Mouse (Mus musculus) hindbrain, embryonic 11.5 days (tissue): ENCODE data around the gene Ncaph. TPM values are rescaled to one million over a fixed set of nuclear protein-coding genes. Genes with fewer than 3 reads are reported as not detected.
"Not testable (repeated sequence)": the region's sequence is repeated elsewhere in the genome, so short reads cannot be mapped to it uniquely, and the experiment has no call there.

Source experiments
- ATAC-seq: fragments of 200-750 bp; cut with Nextera tagmentation; 2 replicates; pipeline ENCODE4 v1.8.0; 2017; ENCODE audit warnings: mild to moderate bottlenecking, moderate TSS enrichment, moderate library complexity; ENCODE audit not compliant: low FRiP score
- DNase-seq: peaks from one replicate; pipeline ENCODE4 v3.0.0-alpha.2; 2015; ENCODE audit warnings: low spot score
- H3K27ac ChIP-seq: fragments of 300-500 bp; sonication (generic); 2 replicates; pipeline ENCODE4 v1.5.1; 2014; ENCODE audit warnings: mild to moderate bottlenecking, low read depth, low read length
- H3K27me3 ChIP-seq: fragments of 300-500 bp; sonication (generic); 2 replicates; pipeline ENCODE4 v1.6.1; 2014; ENCODE audit warnings: mild to moderate bottlenecking, low read length, moderate library complexity, mixed read lengths; ENCODE audit not compliant: control insufficient read depth, insufficient read depth
- H3K36me3 ChIP-seq: fragments of 300-500 bp; sonication (generic); 2 replicates; pipeline ENCODE4 v1.6.1; 2014; ENCODE audit warnings: mild to moderate bottlenecking, low read length, moderate library complexity, mixed read lengths; ENCODE audit not compliant: control insufficient read depth, insufficient read depth
- H3K4me1 ChIP-seq: fragments of 300-500 bp; sonication (generic); replicated peaks from 2 replicates; pipeline ENCODE4 v1.6.1; 2014; ENCODE audit warnings: low read length, mixed read lengths; ENCODE audit not compliant: control insufficient read depth, insufficient read depth
- H3K4me2 ChIP-seq: fragments of 300-500 bp; sonication (generic); replicated peaks from 2 replicates; pipeline ENCODE4 v1.6.1; 2014; ENCODE audit warnings: mild to moderate bottlenecking, low read depth, low read length
- H3K4me3 ChIP-seq: fragments of 300-500 bp; sonication (generic); 2 replicates; pipeline ENCODE4 v1.5.1; 2014; ENCODE audit warnings: low read depth, low read length
- H3K9ac ChIP-seq: fragments of 300-500 bp; sonication (generic); 2 replicates; pipeline ENCODE4 v1.6.1; 2014; ENCODE audit warnings: low read depth, low read length
- H3K9me3 ChIP-seq: fragments of 300-500 bp; sonication (generic); 2 replicates; pipeline ENCODE4 v1.6.1; 2016; ENCODE audit warnings: low read length; ENCODE audit not compliant: control insufficient read depth
- WGBS: fragments of 180-500 bp; shearing (Covaris S2); extraction: QIAGEN DNeasy Blood & Tissue Kit; methylation state at CpG from one replicate; pipeline ENCODE4 v1.1.7; 2014; 5-methylcytosine and 5-hydroxymethylcytosine counted together
- polyA plus RNA-seq: library from polyadenylated mRNA; unstranded; fragments of >200 nt; fragmentation: Nextera tagmentation; extraction: Ambion mirVana; gene quantifications from 2 replicates; pipeline ENCODE4 v1.2.1, GENCODE M21; 2014

Gene Ncaph
- polyA plus RNA-seq = 86.8 and 95.2 TPM in 2 replicates

DNA sequence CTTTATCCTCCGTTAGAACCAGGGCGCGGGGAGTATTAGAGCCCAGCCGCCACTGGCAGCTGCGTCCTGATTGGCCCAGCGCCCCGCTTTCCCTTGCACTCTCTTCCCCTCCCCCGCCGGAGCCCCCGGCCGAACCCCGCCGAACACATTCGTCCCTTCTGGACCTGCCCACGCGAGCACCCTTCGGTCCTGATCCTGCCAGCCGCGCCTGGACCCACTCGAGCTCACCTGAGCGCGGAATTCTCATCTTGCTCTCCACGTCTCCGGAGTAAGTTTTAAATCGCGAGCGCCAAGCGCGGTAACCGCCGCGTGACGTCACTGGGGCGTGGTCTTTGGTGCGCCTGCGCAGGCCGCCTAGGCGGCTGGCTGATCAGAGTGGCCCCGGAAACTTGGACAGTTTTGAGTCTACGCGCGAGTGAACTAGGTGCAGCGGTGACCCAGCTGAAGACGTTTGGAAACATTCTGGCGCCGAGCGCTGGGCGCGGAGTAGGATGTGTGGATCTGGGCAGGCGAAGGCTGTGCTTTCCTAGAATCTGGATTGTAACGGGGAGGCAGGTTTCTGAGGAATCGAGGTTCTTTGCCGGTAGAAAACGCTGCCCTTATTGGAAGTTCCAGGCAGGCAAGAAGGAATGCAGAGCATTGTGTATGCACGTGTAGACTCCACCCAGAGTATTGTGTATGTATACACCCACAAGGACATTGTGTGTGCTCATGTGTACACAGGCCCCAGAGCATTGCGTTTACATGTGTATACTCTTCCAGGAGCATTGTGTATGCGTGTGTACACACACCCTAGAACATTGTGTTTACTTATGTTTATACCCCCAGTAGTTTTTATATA lies at the start of gene Ncaph:
Gene Ncaph, minus strand, starts transcription at position 334 of the 841 bp plus-strand sequence.
- H3K27ac ChIP-seq = peak within 1 kb of the TSS; percentile 6

DNA sequence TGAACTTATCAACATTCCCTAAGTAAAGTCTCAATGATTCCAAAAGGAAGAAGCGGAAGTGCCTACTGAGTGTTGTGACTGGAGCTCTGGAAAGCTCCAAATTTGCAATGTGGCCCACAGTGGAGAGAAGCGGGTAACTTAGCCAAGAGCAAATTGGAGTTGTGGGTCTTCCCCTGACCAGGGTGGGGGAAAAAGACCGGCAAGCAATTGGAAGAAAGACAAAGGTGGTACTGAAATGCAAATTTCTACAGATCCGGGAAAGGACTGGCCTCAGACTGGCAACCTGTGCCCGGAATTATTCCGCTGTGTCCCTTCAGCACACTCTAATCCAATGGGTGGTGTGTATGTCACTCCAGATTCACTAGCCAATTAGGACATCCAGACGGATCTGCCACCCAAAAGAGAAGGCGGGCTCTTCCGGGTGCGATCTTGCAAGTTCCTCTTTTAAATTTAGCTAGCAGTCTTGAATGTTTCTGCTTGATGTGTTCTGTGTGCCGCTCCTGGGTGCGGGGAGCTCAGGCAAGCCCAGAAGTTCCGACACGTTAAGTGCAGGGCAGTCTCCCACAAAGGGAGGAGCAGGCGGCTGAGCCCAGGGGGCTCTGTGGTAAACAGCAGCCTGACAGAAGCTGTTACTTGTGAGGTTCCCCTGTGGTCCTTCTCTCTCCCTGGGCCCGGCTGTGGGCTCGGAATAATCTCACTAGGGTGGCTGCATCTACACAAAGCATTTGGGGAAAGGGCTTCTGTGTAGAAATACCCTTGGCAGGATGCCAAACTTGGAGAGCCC lies 49.0 kb upstream of the Ncaph start:
- no peaks in the 10 kb centered on the region for H3K36me3 ChIP-seq
- DNase-seq (peak; percentile 79), ATAC-seq (peak; percentile 99)
- no peaks in the 10 kb centered on the region for H3K9me3 ChIP-seq
- peak overlapping the region; percentile 82 for H3K9ac ChIP-seq
- H3K27ac ChIP-seq = peak overlapping the region; percentile 60
- peak overlapping the region; percentile 68 for H3K4me2 ChIP-seq
- H3K27me3 ChIP-seq = no peaks in the 10 kb centered on the region
- H3K4me1 ChIP-seq = no peaks in the 10 kb centered on the region
- 1% methylated on average over 16 of the region's 17 CpGs for WGBS
- peak overlapping the region; percentile 47 for H3K4me3 ChIP-seq

More for the DNA sequence above, at the start of gene Ncaph:
- Histone ChIP-seq H3K4me1 (peaks cover 3% of the 10 kb centered on the region), H3K27me3 (no peaks in the 10 kb centered on the region), H3K4me3 (peak within 1 kb of the TSS; percentile 49), H3K4me2 (peak within 1 kb of the TSS; percentile 64), H3K9ac (peak within 1 kb of the TSS; percentile 42), H3K36me3 (no peaks in the 10 kb centered on the region), H3K9me3 (no peaks in the 10 kb centered on the region)
- ATAC-seq (peak; percentile 91), DNase-seq (peak; percentile 97)
- 2% methylated on average over 56 of the region's 57 CpGs for WGBS

GRCm38 (mm10) chr2:127166261-127166660 lies 32.5 kb upstream of the Ncaph start:
- not testable (repeated sequence) for H3K4me3 ChIP-seq, H3K4me1 ChIP-seq, H3K9ac ChIP-seq, H3K4me2 ChIP-seq, H3K36me3 ChIP-seq, H3K9me3 ChIP-seq, ATAC-seq, H3K27ac ChIP-seq, H3K27me3 ChIP-seq
- WGBS = 15% methylated on average over 1 of the region's 1 CpGs
- DNase-seq = peak; percentile 59

- Histone ChIP-seq H3K4me3 (no peak overlapping the region), H3K36me3 (no peaks in the 10 kb centered on the region), H3K27me3 (no peaks in the 10 kb centered on the region), H3K9ac (no peak overlapping the region), H3K4me1 (no peaks in the 10 kb centered on the region), H3K9me3 (no peaks in the 10 kb centered on the region), H3K27ac (no peak overlapping the region), H3K4me2 (no peak overlapping the region)
- ATAC-seq = no peak
- DNase-seq = no peak
- 65% methylated on average over 4 of the region's 4 CpGs for WGBS
These were observed 31.9 kb upstream of the Ncaph start for GRCm38 (mm10) chr2:127165675-127166074.

- Histone ChIP-seq H3K4me2 (no peak overlapping the region), H3K36me3 (no peaks in the 10 kb centered on the region), H3K9me3 (no peaks in the 10 kb centered on the region), H3K27me3 (no peaks in the 10 kb centered on the region), H3K9ac (no peak overlapping the region), H3K4me1 (no peaks in the 10 kb centered on the region), H3K4me3 (no peak overlapping the region), H3K27ac (no peak overlapping the region)
- ATAC-seq (no peak), DNase-seq (no peak)
- 84% methylated on average over 3 of the region's 3 CpGs for whole genome bisulfite sequencing
These were observed 11.9 kb upstream of the Ncaph start for GRCm38 (mm10) chr2:127145699-127146098.

DNA sequence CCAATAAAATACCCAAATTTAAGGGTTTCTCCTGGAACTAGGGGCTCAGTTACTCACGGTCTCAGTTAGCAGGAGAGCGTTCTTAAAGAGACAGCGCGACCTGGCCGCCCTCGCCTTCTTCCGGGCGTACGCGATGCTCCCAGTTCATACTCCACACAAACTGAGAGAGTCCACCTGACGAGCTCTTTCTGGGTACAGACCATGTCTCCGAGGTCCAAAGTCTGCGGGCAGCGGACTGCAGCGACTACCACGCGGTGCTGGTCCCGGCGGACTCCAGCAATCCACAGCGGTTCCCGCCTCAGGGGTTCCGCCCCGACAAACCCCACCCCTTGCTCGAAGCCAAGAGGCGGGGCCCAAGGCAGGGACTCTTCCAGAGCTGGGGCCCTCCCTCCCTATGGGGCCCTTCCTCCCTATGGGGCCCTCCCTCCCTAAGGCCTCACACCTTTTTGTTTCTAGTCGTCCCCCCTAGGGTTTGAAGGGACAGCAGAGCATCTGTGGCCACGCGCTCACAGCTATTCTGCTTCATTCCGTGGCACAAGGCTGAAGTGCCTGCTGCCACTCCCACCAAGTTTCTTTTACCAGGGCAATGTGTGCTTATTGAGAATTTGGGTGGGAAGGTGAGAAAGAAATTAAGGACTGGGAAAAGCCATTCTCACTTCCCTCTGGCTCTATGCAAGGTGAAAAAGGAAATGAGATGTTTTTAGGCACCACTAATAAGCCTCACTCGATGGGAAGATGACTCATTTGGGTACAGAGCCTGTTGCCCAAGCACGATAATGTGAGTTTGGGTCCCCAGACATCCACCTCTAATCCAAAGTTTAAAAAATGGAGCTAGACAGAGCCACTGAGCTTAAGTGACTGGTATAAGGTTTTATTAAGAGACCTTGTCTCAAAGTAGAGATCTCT lies 9.7 kb upstream of the Ncaph start, which contains the start of gene Itpripl1:
Gene Itpripl1, minus strand, starts transcription at position 285 of the 906 bp plus-strand sequence.
- H3K36me3 ChIP-seq = no peaks in the 10 kb centered on the region
- H3K27ac ChIP-seq = no peak within 1 kb of the TSS
- H3K4me3 ChIP-seq = peak within 1 kb of the TSS; percentile 48
- H3K4me2 ChIP-seq = peak within 1 kb of the TSS; percentile 62
- H3K9me3 ChIP-seq = no peaks in the 10 kb centered on the region
- peak within 1 kb of the TSS; percentile 62 for H3K9ac ChIP-seq
- WGBS = 3% methylated on average over 31 of the region's 31 CpGs
- DNase-seq (peak; percentile 68), ATAC-seq (peak; percentile 85)
- no peaks in the 10 kb centered on the region for H3K4me1 ChIP-seq
- H3K27me3 ChIP-seq = no peaks in the 10 kb centered on the region

DNA sequence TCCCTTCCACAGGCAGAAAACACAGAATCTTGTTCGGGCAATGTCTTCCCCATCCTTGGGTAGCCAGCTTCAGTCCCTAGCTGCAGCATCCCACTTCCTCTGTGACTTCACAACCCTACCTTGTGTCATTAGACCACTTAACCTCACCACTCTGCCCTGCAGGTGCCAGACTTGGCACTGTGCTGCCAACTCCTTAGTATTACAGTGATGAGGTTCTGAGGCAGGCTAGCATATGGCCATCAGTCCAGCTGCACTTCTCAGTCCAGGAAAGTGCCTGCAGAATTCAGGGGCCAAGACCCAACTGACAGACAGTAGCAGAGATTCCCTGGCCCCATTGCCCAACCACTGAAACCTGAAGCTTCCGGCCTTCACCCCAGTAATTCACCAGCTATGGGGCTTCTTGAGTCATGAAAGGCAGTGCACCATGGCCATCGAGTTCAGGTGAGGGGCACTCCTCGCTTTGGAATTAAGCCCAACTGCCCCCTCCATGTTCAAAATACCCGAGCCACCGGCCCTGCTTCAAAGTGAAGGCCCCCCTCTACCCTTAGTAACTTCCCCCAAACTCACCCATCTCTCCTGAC lies 8.9 kb upstream of the Ncaph start:
- Histone ChIP-seq H3K4me1 (no peaks in the 10 kb centered on the region), H3K4me3 (peak overlapping the region; percentile 48), H3K4me2 (peak overlapping the region; percentile 62), H3K36me3 (no peaks in the 10 kb centered on the region), H3K27ac (no peak overlapping the region), H3K27me3 (no peaks in the 10 kb centered on the region), H3K9ac (peak overlapping the region; percentile 62), H3K9me3 (no peaks in the 10 kb centered on the region)
- DNase-seq = peak; percentile 12
- WGBS = 15% methylated on average over 6 of the region's 6 CpGs
- ATAC-seq = peak; percentile 14; the same call in 1 of the 2 replicates

- WGBS = 87% methylated on average over 10 of the region's 10 CpGs
- ATAC-seq = no peak
- H3K27me3 ChIP-seq = no peaks in the 10 kb centered on the region
- peak overlapping the region; percentile 62; the same call in 1 of the 2 replicates for H3K4me2 ChIP-seq
- no peaks in the 10 kb centered on the region for H3K9me3 ChIP-seq
- H3K4me3 ChIP-seq = no peak overlapping the region
- no peak overlapping the region for H3K27ac ChIP-seq
- no peaks in the 10 kb centered on the region for H3K4me1 ChIP-seq
- DNase-seq = no peak
- H3K36me3 ChIP-seq = no peaks in the 10 kb centered on the region
- no peak overlapping the region for H3K9ac ChIP-seq
These were observed 8.3 kb upstream of the Ncaph start for GRCm38 (mm10) chr2:127142031-127142430.
